Mouse (Mus musculus) neural tube, embryonic 11.5 days (tissue): ENCODE measurements around the gene Wdr25. TPM values are rescaled to one million over a fixed set of nuclear protein-coding genes. Genes with fewer than 3 reads are reported as not detected.

Source experiments
- ATAC-seq: fragments of 200-750 bp; cut with Nextera tagmentation; 2 replicates; pipeline ENCODE4 v1.8.0; 2017; ENCODE audit warnings: moderate number of reproducible peaks, mild to moderate bottlenecking, moderate TSS enrichment, moderate library complexity; ENCODE audit not compliant: insufficient read depth, low FRiP score, low TSS enrichment
- DNase-seq: peaks from one replicate; pipeline ENCODE4 v3.0.0-alpha.2; 2015; ENCODE audit warnings: low spot score
- H3K27ac ChIP-seq: fragments of 300-500 bp; sonication (generic); 2 replicates; pipeline ENCODE4 v1.5.1; 2014; ENCODE audit warnings: low read depth, mild to moderate bottlenecking, low read length
- H3K27me3 ChIP-seq: fragments of 300-500 bp; sonication (generic); 2 replicates; pipeline ENCODE4 v1.6.1; 2014; ENCODE audit warnings: mild to moderate bottlenecking, low read length, mixed read lengths; ENCODE audit not compliant: control insufficient read depth, insufficient read depth
- H3K36me3 ChIP-seq: fragments of 300-500 bp; sonication (generic); 2 replicates; pipeline ENCODE4 v1.6.1; 2014; ENCODE audit warnings: mild to moderate bottlenecking, low read length, moderate library complexity, mixed read lengths; ENCODE audit not compliant: control insufficient read depth, insufficient read depth
- H3K4me1 ChIP-seq: fragments of 300-500 bp; sonication (generic); 2 replicates; pipeline ENCODE4 v1.6.1; 2014; ENCODE audit warnings: low read length, mixed read lengths; ENCODE audit not compliant: control insufficient read depth, insufficient read depth
- H3K4me2 ChIP-seq: fragments of 300-500 bp; sonication (generic); 2 replicates; pipeline ENCODE4 v1.6.1; 2014; ENCODE audit warnings: low read depth, mild to moderate bottlenecking, moderate library complexity
- H3K4me3 ChIP-seq: fragments of 300-500 bp; sonication (generic); 2 replicates; pipeline ENCODE4 v1.5.1; 2014; ENCODE audit warnings: low read depth, low read length
- H3K9ac ChIP-seq: fragments of 300-500 bp; sonication (generic); 2 replicates; pipeline ENCODE4 v1.6.1; 2014; ENCODE audit warnings: mild to moderate bottlenecking, low read length
- H3K9me3 ChIP-seq: fragments of 300-500 bp; sonication (generic); 2 replicates; pipeline ENCODE4 v1.6.1; 2016; ENCODE audit warnings: low read length; ENCODE audit not compliant: control insufficient read depth
- WGBS: fragments of 180-500 bp; shearing (Covaris S2); extraction: QIAGEN DNeasy Blood & Tissue Kit; methylation state at CpG from one replicate; pipeline ENCODE4 v1.1.7; 2014; 5-methylcytosine and 5-hydroxymethylcytosine counted together
- polyA plus RNA-seq: library from polyadenylated mRNA; unstranded; fragments of >200 nt; fragmentation: Nextera tagmentation; extraction: Ambion mirVana; gene quantifications from 2 replicates; pipeline ENCODE4 v1.2.1, GENCODE M21; 2014

Wdr25 gene
- polyA plus RNA-seq, 1 experiment from 2014 or later, result 5.2 TPM

DNA sequence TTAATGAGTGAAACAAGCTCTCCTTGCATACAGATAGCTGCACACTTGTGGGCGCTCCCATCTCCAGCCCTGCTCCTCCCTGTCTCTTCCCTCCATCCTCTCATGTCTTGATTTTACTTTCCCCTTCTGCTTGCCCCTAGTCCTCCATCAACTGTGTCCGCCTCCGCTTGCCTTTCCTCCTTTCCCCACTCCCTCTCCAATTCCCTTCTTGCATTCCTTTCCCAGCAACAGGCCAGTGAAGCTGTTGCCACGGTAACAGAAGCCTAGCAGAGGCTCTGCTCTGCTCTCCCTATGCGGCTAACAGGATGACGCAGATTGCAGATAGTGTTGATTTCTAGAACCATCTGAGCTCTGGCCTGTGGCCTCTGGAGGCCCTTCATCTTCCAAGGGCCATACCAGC, 22.5 kb downstream of the Wdr25 start:
- no peak overlapping the region for H3K4me3 ChIP-seq

DNA sequence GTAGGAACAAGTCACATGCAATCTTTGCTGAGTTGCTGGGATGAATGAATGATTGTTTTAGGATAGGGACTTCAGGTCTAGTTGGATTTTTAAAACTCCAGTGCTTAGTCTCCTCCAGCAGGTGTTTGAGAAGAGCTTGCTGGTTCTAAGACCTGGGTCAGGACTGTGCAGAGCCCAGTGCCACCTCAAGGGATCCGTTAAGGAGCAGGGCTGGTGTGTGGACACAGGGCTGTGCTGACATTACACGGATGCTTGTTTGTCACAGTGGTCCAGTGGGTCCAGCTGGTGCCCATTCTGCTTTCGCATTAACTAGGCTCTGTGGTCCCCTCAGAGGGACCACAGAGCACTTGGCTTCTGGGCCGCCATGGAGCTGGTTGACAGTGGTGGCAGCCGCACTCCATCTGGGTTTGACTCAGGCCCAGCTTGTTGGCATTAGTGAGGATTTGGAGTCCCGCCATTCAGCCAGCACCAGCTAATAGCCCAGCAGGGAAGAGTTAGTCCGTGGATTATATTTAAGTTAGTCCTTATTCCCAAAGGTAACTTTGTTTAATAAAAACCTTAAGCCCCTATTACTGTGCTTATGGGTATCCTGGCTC, 23.1 kb downstream of the Wdr25 start:
- DNase-seq (no peak), ATAC-seq (no peak; the same call in 1 of the 2 replicates)
- no peaks in the 10 kb centered on the region for H3K9me3 ChIP-seq
- H3K4me2 ChIP-seq, result no peak overlapping the region
- no peak overlapping the region; the same call in 1 of the 2 replicates for H3K9ac ChIP-seq
- 69% methylated on average over 7 of the region's 7 CpGs for WGBS
- no peaks in the 10 kb centered on the region for H3K36me3 ChIP-seq
- no peak overlapping the region for H3K4me3 ChIP-seq
- H3K27me3 ChIP-seq, result no peaks in the 10 kb centered on the region
- no peak overlapping the region for H3K27ac ChIP-seq
- H3K4me1 ChIP-seq, result peaks cover 34% of the 10 kb centered on the region

More for the DNA sequence above, 22.5 kb downstream of the Wdr25 start:
- 21% methylated on average over 6 of the region's 6 CpGs for WGBS
- DNase-seq, result peak; percentile 72
- peak; percentile 75 for ATAC-seq
- no peaks in the 10 kb centered on the region for H3K27me3 ChIP-seq
- H3K4me2 ChIP-seq, result no peak overlapping the region
- no peaks in the 10 kb centered on the region for H3K36me3 ChIP-seq
- no peak overlapping the region for H3K27ac ChIP-seq
- peaks cover 34% of the 10 kb centered on the region for H3K4me1 ChIP-seq
- H3K9ac ChIP-seq, result no peak overlapping the region
- H3K9me3 ChIP-seq, result no peaks in the 10 kb centered on the region

DNA sequence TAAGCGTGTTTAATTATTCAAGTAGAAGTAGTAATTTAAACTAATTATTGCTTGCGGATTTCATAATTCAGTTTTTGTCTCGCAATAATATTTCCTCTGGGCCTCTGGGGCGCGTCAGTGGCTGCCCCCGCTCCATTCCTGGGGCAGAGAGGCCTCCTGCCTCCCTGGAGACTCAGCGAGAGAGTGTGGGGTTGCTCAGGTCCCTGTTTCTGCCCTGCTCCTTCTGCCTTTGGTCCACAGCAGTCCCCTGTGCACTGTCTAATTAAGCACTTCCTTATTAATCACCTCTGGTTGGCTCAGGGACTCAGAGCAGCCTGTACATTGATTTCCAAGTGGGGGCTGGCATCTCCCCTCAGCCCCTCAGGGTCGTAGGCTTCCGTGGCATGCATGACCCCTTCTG, 24.1 kb downstream of the Wdr25 start:
- H3K4me1 ChIP-seq, result peaks cover 34% of the 10 kb centered on the region
- H3K27me3 ChIP-seq, result no peaks in the 10 kb centered on the region
- no peaks in the 10 kb centered on the region for H3K9me3 ChIP-seq
- H3K9ac ChIP-seq, result no peak overlapping the region; the same call in 1 of the 2 replicates
- DNase-seq (no peak), ATAC-seq (no peak)
- no peak overlapping the region for H3K4me3 ChIP-seq
- H3K4me2 ChIP-seq, result no peak overlapping the region
- 0 out of 2 replicates have a peak overlapping the region, but pooled peaks have one; percentile 20 for H3K27ac ChIP-seq
- no peaks in the 10 kb centered on the region for H3K36me3 ChIP-seq
- 73% methylated on average over 9 of the region's 9 CpGs for WGBS

DNA sequence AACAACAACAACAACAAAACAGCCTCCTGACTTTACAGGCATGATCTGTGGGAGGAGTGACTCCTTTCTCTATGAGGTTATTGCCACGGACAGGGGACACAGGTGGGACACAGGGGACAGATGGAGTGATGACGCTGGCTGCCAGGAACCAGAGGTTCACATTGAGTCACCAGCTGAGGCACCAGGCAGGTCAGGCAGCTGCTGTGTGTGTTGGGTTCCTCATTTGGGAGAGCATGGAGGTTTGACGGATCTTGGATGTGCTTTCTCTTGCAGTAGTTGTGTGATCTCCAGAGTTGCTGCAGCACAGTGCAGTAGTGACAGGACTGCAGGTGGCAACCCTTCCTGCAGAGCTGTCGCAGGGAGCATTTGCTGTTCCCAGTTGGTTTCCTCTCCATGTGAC, 25.3 kb downstream of the Wdr25 start:
- no peaks in the 10 kb centered on the region for H3K36me3 ChIP-seq
- peaks cover 32% of the 10 kb centered on the region for H3K4me1 ChIP-seq
- no peak for DNase-seq
- no peak overlapping the region for H3K4me3 ChIP-seq
- no peaks in the 10 kb centered on the region for H3K9me3 ChIP-seq
- H3K4me2 ChIP-seq, result no peak overlapping the region
- no peak overlapping the region for H3K9ac ChIP-seq
- ATAC-seq, result no peak
- 65% methylated on average over 4 of the region's 4 CpGs for WGBS
- no peaks in the 10 kb centered on the region for H3K27me3 ChIP-seq
- H3K27ac ChIP-seq, result no peak overlapping the region

DNA sequence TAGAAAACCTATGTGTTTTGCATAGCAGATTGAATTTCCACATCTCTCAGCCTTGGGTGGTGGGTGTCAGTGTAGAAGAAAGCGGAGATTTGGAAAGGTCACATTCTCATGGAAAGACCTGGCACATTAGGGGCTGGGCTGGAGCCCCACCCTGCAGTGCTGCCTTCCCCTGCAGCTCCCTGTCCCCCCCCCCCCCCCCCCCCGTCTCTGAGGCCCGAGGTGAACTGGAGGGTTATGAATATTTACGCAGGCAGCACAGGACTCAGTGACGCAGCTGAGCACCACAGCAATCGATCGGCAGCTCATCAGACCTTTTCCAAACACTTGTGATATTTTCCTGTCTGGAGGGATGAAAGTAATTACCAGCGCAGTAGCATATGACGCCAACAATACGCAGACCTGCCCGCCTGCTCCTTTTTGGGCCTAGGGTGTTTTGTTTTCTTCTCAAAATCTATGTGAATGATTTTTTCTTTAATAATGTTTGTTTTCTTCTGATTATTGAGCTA, 33.2 kb downstream of the Wdr25 start:
- H3K9ac ChIP-seq, result no peak overlapping the region
- no peak overlapping the region for H3K27ac ChIP-seq
- no peaks in the 10 kb centered on the region for H3K27me3 ChIP-seq
- no peak overlapping the region for H3K4me2 ChIP-seq
- H3K36me3 ChIP-seq, result no peaks in the 10 kb centered on the region
- no peak overlapping the region for H3K4me3 ChIP-seq
- no peak for ATAC-seq
- no peak for DNase-seq
- H3K9me3 ChIP-seq, result no peaks in the 10 kb centered on the region
- H3K4me1 ChIP-seq, result peaks cover 7% of the 10 kb centered on the region; the same call in 1 of the 2 replicates
- 70% methylated on average over 9 of the region's 11 CpGs for WGBS

DNA sequence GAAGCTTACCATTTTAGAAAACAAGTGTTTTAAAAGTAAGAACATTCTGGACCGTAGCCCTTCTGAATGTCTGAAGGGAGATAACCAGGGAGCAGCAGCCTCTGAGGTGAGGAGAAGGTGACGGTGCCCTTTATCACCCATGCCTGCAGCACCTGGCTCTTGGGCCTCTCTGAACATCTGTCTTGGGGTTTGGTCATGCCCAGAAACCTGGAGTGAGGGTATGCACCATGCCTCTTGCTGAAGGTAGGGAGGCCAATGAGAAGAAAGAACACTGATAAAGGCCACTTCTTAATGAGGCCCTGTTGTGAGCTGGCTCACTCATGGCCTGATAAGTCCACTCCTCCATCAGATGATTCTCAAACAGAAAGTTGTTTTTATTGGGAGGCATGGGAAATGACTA, 34.8 kb downstream of the Wdr25 start:
- H3K4me1 ChIP-seq, result peaks cover 7% of the 10 kb centered on the region; the same call in 1 of the 2 replicates
- no peak overlapping the region for H3K4me3 ChIP-seq
- no peak overlapping the region for H3K9ac ChIP-seq
- H3K4me2 ChIP-seq, result no peak overlapping the region
- no peaks in the 10 kb centered on the region for H3K36me3 ChIP-seq
- H3K27ac ChIP-seq, result no peak overlapping the region
- no peak for ATAC-seq
- 78% methylated on average over 2 of the region's 2 CpGs for WGBS
- H3K27me3 ChIP-seq, result no peaks in the 10 kb centered on the region
- H3K9me3 ChIP-seq, result no peaks in the 10 kb centered on the region
- DNase-seq, result no peak

DNA sequence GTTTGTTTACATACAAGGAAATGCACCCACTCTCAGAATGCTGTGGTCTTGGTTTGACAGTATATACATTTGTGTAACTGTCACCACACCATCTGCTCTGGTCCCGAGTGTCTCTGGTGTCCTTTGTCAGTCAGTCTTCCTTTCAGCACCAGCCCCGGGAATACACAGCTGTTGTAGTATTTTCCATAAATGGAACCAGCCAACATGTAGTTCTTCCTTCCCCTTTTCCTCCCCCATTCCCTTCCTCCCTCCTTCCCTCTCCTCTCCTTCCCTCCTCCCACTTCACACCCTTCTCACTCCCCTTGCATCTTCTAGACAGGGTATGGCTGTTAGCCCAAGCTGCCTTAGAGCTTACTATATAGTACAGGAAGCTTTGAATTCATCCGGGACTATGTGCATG, 36.0 kb downstream of the Wdr25 start:
- 67% methylated on average over 3 of the region's 3 CpGs for WGBS
- Histone ChIP-seq H3K4me1 (peaks cover 7% of the 10 kb centered on the region; the same call in 1 of the 2 replicates), H3K36me3 (no peaks in the 10 kb centered on the region), H3K4me3 (no peak overlapping the region), H3K9me3 (no peaks in the 10 kb centered on the region), H3K27me3 (no peaks in the 10 kb centered on the region), H3K27ac (no peak overlapping the region), H3K4me2 (no peak overlapping the region), H3K9ac (no peak overlapping the region)
- ATAC-seq (no peak), DNase-seq (no peak)

DNA sequence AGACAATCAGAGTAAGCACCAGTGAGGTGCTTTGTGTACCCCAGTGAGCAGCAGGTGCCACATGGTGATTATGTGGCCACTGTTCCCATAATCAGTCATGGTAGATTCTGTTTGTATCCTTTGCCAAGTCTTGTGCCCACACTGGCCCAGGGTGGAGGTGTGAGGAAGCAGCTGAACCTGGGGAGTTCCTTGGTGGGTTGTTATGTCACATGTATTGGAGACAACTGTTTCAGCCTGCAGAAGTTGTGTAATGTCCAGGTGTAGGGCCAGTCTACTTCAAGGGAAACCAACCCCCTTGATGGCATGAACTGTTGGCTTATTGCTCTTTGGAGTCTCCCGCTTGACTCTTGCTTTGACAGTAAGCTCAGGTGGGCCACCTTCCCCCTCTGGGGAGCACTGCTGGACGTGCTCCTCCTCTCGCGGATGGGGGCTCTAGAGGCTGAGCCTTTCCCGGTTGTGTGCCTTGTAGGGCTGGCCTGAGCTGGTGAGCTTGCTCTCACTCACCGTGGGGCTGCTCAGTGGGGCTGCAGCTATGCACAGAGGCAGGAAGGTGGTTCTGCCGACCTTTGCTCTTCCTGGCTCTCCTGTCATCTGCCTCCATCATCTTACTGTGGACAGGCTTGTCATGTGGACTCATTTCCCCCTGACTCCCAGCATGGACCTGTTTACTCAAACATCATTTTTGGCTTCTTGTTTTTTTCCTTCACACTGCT, 38.1 kb downstream of the Wdr25 start:
- Histone ChIP-seq H3K36me3 (no peaks in the 10 kb centered on the region), H3K9me3 (no peaks in the 10 kb centered on the region), H3K9ac (no peak overlapping the region), H3K4me1 (peaks cover 7% of the 10 kb centered on the region; the same call in 1 of the 2 replicates), H3K27me3 (no peaks in the 10 kb centered on the region), H3K4me3 (no peak overlapping the region), H3K4me2 (no peak overlapping the region), H3K27ac (no peak overlapping the region)
- WGBS, result 74% methylated on average over 7 of the region's 7 CpGs
- no peak for ATAC-seq
- DNase-seq, result no peak

DNA sequence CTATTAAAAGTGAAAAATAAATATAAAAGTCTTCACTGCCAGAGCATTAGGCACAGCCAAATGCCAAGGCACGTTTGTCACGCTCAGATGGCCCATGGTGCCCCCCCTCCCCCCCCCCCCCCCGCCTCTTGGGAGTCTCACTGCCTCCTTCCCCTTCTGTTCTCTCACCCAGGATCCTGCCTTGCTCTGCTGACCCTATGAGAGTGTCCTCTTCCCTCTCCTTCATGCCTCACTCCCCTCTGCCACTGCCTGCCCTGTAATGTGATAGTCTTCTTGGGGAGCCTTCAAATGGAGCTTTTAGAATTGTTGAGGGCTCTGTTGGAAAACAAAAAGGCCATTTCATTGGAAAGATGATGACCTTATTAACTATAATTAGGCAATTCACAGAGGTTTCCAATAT, 38.7 kb downstream of the Wdr25 start:
- Histone ChIP-seq H3K9ac (no peak overlapping the region), H3K27ac (no peak overlapping the region), H3K4me2 (no peak overlapping the region), H3K9me3 (no peaks in the 10 kb centered on the region), H3K4me3 (no peak overlapping the region), H3K36me3 (no peaks in the 10 kb centered on the region), H3K27me3 (no peaks in the 10 kb centered on the region), H3K4me1 (peaks cover 7% of the 10 kb centered on the region; the same call in 1 of the 2 replicates)
- no peak for DNase-seq
- 57% methylated on average over 2 of the region's 3 CpGs for WGBS
- no peak for ATAC-seq
